In the genomic region with DNA sequence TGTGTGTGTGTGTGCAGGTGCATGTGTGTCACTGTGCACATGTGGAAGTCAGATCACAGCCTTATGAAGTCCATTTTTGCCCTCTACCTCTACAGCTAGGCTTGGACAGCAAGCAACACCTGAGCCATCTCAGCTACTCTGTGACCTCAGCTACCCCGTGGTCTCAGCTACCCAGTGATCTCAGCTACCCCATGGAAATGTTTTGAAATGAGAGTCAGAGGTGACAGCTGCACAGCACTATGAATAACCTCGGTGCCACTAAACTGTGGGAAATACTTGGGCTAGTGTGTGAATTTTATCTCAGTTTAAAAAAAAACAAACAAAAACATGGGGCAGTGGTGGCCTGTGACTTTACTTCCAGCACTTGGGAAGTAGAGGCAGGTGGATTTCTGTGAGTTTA, we compare ENCODE assay signal across 16 mouse cellular contexts.
"Had no signal": no experiment of that assay in that cellular context is flagged by ENCODE, and none has a peak within 500 bp of the region (broad histone marks: within the 10 kb centered on the region; RNA-seq: fewer than 3 reads in every experiment).

No protein-coding gene starts in this region.

- H3K36me3 ChIP-seq: neural tube, embryonic 13.5 days; neural tube, embryonic 15.5 days; stomach, embryonic 15.5 days had no signal

- H3K27me3 ChIP-seq: neural tube, embryonic 13.5 days; neural tube, embryonic 15.5 days; stomach, embryonic 15.5 days had no signal

- H3K4me1 ChIP-seq: neural tube, embryonic 13.5 days; neural tube, embryonic 15.5 days; stomach, embryonic 15.5 days had no signal

- H3K27ac ChIP-seq: neural tube, embryonic 13.5 days; neural tube, embryonic 15.5 days; stomach, embryonic 15.5 days; stomach, postnatal 0 days had no signal

- H3K4me3 ChIP-seq: neural tube, embryonic 13.5 days; neural tube, embryonic 15.5 days; stomach, embryonic 15.5 days had no signal

- H3K9me3 ChIP-seq: neural tube, embryonic 13.5 days; neural tube, embryonic 15.5 days; stomach, embryonic 15.5 days had no signal

- DNase-seq: retina, postnatal 1 day; right cerebral cortex, adult 18-20 months; right cerebral cortex, postnatal 14 days; right cerebral cortex, postnatal 25 days; right cerebral cortex, postnatal 4 days; spleen, adult 18-20 months; thymus, adult 18-20 months; thymus, adult 2 months; thymus, postnatal 14 days; thymus, postnatal 25 days; thymus, postnatal 36 days; thymus, postnatal 4 days had no signal

- H3K4me2 ChIP-seq: neural tube, embryonic 13.5 days; neural tube, embryonic 15.5 days; stomach, embryonic 15.5 days had no signal

- H3K9ac ChIP-seq: neural tube, embryonic 13.5 days; neural tube, embryonic 15.5 days; stomach, embryonic 15.5 days had no signal
